Mouse (Mus musculus) right cerebral cortex, postnatal 10 days (tissue): ENCODE measurements around the gene Picalm.
"Not testable (repeated sequence)": the region's sequence is repeated elsewhere in the genome, so short reads cannot be mapped to it uniquely, and the experiment has no call there.

ENCODE experiments used
- DNase-seq, 2 experiments: peaks; one replicate each; pipeline ENCODE4 v3.0.0; 2021; ENCODE audit warnings: low spot score in 2 of 2

Gene Picalm

GRCm38 (mm10) chr7:90210116-90210515 is 80.1 kb downstream of the Picalm start:
- no peak for DNase-seq

DNA sequence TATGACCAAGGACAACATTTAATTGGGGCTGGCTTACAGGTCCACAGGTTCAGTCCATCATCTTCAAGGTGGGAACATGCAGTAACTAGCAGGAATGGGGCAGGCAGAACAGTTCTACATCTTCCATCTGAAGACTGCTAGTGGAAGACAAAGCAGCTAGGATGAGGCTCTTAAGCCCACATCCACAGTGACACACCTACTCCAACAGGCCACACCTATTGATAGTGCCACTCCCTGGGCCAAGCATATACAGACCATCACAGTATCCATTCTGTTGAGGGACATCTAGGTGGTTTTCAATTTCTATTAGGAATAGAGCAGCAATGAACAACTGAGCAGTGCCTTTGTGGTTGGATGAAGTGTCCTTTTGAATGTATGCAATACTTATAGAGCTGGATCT is 80.9 kb downstream of the Picalm start:
- no peak for DNase-seq

- peak; percentile 34 to 56 for DNase-seq
Measured at GRCm38 (mm10) chr7:90216511-90216910, 86.5 kb downstream of the Picalm start.

DNA sequence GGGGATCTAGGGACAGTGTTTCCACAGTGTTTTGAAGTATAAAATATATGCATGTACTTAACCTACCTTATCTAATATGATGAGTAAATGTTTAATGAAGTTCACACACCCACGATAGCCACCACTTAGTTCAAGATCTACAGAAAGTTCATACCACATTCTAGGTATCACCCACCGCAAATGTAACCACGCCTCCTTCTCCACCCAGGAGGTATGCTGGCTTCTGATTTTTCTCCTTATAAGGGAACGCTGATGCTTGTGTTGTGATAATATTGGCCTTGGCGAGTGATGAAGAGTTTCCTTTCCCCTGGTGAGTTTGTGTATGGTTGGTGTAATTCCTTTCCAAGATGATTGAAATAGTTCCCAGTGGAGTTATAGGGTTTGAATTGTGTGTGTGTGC is 88.1 kb downstream of the Picalm start:
- DNase-seq = no peak

DNA sequence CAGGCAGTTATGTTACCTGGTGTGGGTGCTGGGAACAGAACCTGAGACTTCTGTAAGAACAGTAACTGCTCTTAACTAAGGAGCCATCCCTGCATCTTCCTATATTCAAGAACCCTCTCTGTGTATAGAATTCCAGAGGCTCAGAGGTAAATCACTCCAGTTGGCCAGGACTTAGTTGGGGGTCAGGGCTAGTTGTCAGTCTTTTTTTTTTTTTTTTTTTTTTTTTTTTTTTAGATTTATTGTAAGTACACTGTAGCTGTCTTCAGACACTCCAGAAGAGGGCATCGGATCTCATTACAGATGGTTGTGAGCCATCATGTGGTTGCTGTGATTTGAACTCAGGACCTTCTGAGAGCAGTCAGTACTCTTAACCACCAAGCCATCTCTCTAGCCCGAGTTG is 91.5 kb downstream of the Picalm start:
- DNase-seq = no peak

GRCm38 (mm10) chr7:90228075-90228474 is 98.1 kb downstream of the Picalm start:
- no peak for DNase-seq

DNA sequence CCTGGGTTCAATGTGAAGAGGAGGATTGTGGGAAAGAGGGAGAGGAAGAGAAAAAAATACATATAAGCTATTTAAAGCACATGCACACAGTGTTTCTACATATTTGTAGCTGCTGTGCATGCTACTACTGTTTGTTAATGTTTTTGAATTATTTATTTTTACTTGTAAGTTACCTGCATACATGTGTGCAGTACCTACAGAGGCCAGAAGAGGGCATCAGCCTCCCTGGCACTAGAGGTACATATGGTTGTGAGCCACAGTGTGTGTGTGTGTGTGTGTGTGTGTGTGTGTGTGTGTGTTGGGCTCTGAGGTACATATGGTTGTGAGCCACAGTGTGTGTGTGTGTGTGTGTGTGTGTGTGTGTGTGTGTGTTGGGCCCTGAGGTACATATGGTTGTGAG is 98.9 kb downstream of the Picalm start:
- not testable (repeated sequence) for DNase-seq

GRCm38 (mm10) chr7:90231431-90231830 is 101.4 kb downstream of the Picalm start:
- DNase-seq = peak in 1 of 2 experiments; percentile 33

GRCm38 (mm10) chr7:90233921-90234320 is 103.9 kb downstream of the Picalm start:
- DNase-seq = peak in 1 of 2 experiments; percentile 35

GRCm38 (mm10) chr7:90236289-90236905 is 106.4 kb downstream of the Picalm start:
- no peak for DNase-seq

- no peak for DNase-seq
Measured at GRCm38 (mm10) chr7:90243151-90243550, 113.1 kb downstream of the Picalm start.

- DNase-seq = no peak
Measured at GRCm38 (mm10) chr7:90243643-90244042, 113.6 kb downstream of the Picalm start.

- no peak for DNase-seq
Measured at GRCm38 (mm10) chr7:90252946-90253345, 122.9 kb downstream of the Picalm start.

GRCm38 (mm10) chr7:90258701-90259100 is 128.7 kb downstream of the Picalm start:
- DNase-seq = no peak

DNA sequence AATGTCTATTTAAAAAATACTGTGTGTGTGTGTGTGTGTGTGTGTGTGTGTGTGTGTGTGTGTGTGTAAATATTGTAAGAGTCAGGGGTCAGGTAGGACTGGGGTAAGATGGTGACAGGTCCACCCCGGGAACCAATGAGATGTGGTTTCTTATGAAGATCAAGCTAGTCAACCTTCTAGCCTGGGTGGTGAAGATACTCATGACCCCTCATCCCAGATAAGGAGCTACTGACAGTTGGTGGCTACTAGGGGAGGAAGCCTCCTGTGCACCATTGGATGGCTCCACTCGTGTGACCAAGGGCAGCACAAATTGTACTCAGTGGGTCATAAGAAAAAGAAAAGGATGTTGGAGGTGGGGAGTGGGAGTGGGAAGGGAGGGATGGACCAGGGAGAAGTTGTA is 129.9 kb downstream of the Picalm start:
- no peak for DNase-seq

GRCm38 (mm10) chr7:90261902-90262599 is 132.0 kb downstream of the Picalm start:
- no peak for DNase-seq
